Mouse (Mus musculus) heart, adult 2 months (tissue): ENCODE measurements around the gene Sdhaf2. TPM values are rescaled to one million over a fixed set of nuclear protein-coding genes. Genes with fewer than 3 reads are reported as not detected.

Experiments
- DNase-seq, 2 experiments: peaks; one replicate each; pipeline ENCODE4 v3.0.0; 2021
- H3K27ac ChIP-seq: fragments of 200-600 bp; 2 replicates; pipeline ENCODE4 v1.8.1; 2022
- H3K27me3 ChIP-seq: fragments of 200-500 bp; 2 replicates; pipeline ENCODE4 v1.6.1; 2012; ENCODE audit warnings: mild to moderate bottlenecking, low read length, inconsistent platforms, mixed read lengths; ENCODE audit not compliant: control insufficient read depth, insufficient read depth
- H3K36me3 ChIP-seq: fragments of 200-500 bp; 2 replicates; pipeline ENCODE4 v1.6.1; 2012; ENCODE audit warnings: low read length, inconsistent platforms; ENCODE audit not compliant: control insufficient read depth, insufficient read depth
- H3K4me1 ChIP-seq: fragments of 200-500 bp; 2 replicates; pipeline ENCODE4 v1.6.1; 2011; ENCODE audit warnings: low read length; ENCODE audit not compliant: control insufficient read depth, insufficient read depth
- H3K4me3 ChIP-seq: fragments of 200-600 bp; 2 replicates; pipeline ENCODE4 v1.8.1; 2022
- H3K79me2 ChIP-seq: fragments of 200-500 bp; replicated peaks from 2 replicates; pipeline ENCODE4 v1.6.1; 2012; ENCODE audit warnings: mild to moderate bottlenecking, inconsistent platforms, low read length, moderate library complexity, mixed read lengths; ENCODE audit not compliant: control insufficient read depth, insufficient read depth
- H3K9ac ChIP-seq: fragments of 200-500 bp; 2 replicates; pipeline ENCODE4 v1.6.1; 2012; ENCODE audit warnings: low read depth, mild to moderate bottlenecking, control low read depth, inconsistent platforms, low read length, mixed read lengths
- CTCF ChIP-seq: fragments of 200-600 bp; IDR thresholded peaks from 2 replicates; pipeline ENCODE4 v1.8.1; 2022; ENCODE audit warnings: antibody characterized with exemption, mild to moderate bottlenecking, moderate library complexity
- EP300 ChIP-seq: fragments of 200-500 bp; IDR thresholded peaks from 2 replicates; pipeline ENCODE4 v1.6.1; 2011; ENCODE audit warnings: low read depth, low read length, control low read depth; ENCODE audit not compliant: insufficient read depth
- POLR2A ChIP-seq: fragments of 200-500 bp; IDR thresholded peaks from 2 replicates; pipeline ENCODE4 v1.6.1; 2011; ENCODE audit warnings: mild to moderate bottlenecking, low read depth, low read length, control low read depth; ENCODE audit not compliant: insufficient read depth
- WGBS: fragments of 180-500 bp; shearing (Covaris S2); methylation state at CpG from one replicate; pipeline ENCODE4 v1.1.7; 2018; 5-methylcytosine and 5-hydroxymethylcytosine counted together
- intact Hi-C: fragments of 180-260 bp; cut with DNase I; formaldehyde crosslinking; loops from one replicate; pipeline ENCODE4 v1.15.1; 2025
- long read RNA-seq: library from polyadenylated mRNA; stranded (forward); transcript quantifications from one replicate; pipeline ENCODE4 v2.0.0, GENCODE M21; 2021
- polyA plus RNA-seq: library from polyadenylated mRNA; depleted of rRNA; stranded (reverse); fragments of >200 nt; gene quantifications from 2 replicates; pipeline ENCODE4 v1.2.3, GENCODE M21; 2012; rRNA removed
- total RNA-seq, 2 experiments: library from RNA; stranded (reverse); gene quantifications; 2 replicates each; pipeline ENCODE4 v1.2.3; 2021

Gene Sdhaf2
- total RNA-seq (10 to 100 TPM; 65.5 to 77.9 TPM), polyA plus RNA-seq (45.7 and 74.6 TPM in 2 replicates)
- long read RNA-seq, transcript Sdhaf2-201 (4 exons, 2,981 nt) = major isoform, 36 of 46 reads
- long read RNA-seq, partial matches to known transcripts = 1 of 46 reads
- long read RNA-seq, other reads (novel, unspliced or antisense) = 3 of 46 reads

- intact Hi-C loops = loop anchor here (1.0 to 10.0 kb wide), 4 partner anchors 29 to 1479 kb away; partner anchors contain the start of genes Cyb561a3 and Tmem138
- Histone ChIP-seq H3K36me3 (peaks cover 29% of the 10 kb centered on the region), H3K4me3 (peak within 1 kb of the TSS; percentile 87), H3K79me2 (peaks cover 6% of the 10 kb centered on the region; the same call in 1 of the 2 replicates), H3K27ac (peak within 1 kb of the TSS; percentile 99), H3K27me3 (no peaks in the 10 kb centered on the region), H3K9ac (peak within 1 kb of the TSS; percentile 95), H3K4me1 (peaks cover 10% of the 10 kb centered on the region)
- peak; percentile 70 for TF ChIP-seq CTCF
- TF ChIP-seq EP300 = no peak
- under 1% methylated on average over 11 of the region's 11 CpGs for WGBS
- DNase-seq = no peak
These were observed at the start of gene Sdhaf2 for GRCm38 (mm10) chr19:10525910-10526309. Sdhaf2 (minus strand) TSS chr19:10526142.

GRCm38 (mm10) chr19:10569627-10570026, 43.7 kb upstream of the Sdhaf2 start:
- H3K4me1 ChIP-seq = no peaks in the 10 kb centered on the region
- TF ChIP-seq EP300 = no peak
- TF ChIP-seq POLR2A = no peak
- TF ChIP-seq CTCF = no peak
- H3K36me3 ChIP-seq = no peaks in the 10 kb centered on the region
- no peak overlapping the region for H3K27ac ChIP-seq
- H3K79me2 ChIP-seq = no peaks in the 10 kb centered on the region
- H3K9ac ChIP-seq = no peak overlapping the region
- no peaks in the 10 kb centered on the region for H3K27me3 ChIP-seq
- DNase-seq = no peak
- WGBS = 86% methylated on average over 6 of the region's 6 CpGs
- H3K4me3 ChIP-seq = no peak overlapping the region
- intact Hi-C loops = no loop called here

- WGBS = 42% methylated on average over 4 of the region's 4 CpGs
- TF ChIP-seq POLR2A (no peak), EP300 (no peak), CTCF (no peak)
- intact Hi-C loops = no loop called here
These were observed 39.3 kb upstream of the Sdhaf2 start for GRCm38 (mm10) chr19:10565217-10565616.

GRCm38 (mm10) chr19:10564278-10564677, 38.3 kb upstream of the Sdhaf2 start:
- H3K4me3 ChIP-seq = no peak overlapping the region
- no peak overlapping the region for H3K27ac ChIP-seq
- no peaks in the 10 kb centered on the region for H3K27me3 ChIP-seq
- no peak for DNase-seq
- intact Hi-C loops = no loop called here
- TF ChIP-seq CTCF = no peak
- TF ChIP-seq EP300 = no peak
- TF ChIP-seq POLR2A = no peak
- H3K9ac ChIP-seq = no peak overlapping the region
- 74% methylated on average over 6 of the region's 6 CpGs for WGBS
- no peaks in the 10 kb centered on the region for H3K79me2 ChIP-seq
- peaks cover 4% of the 10 kb centered on the region for H3K4me1 ChIP-seq
- no peaks in the 10 kb centered on the region for H3K36me3 ChIP-seq

More at GRCm38 (mm10) chr19:10565217-10565616, 39.3 kb upstream of the Sdhaf2 start:
- Histone ChIP-seq H3K9ac (no peak overlapping the region), H3K27ac (no peak overlapping the region), H3K36me3 (no peaks in the 10 kb centered on the region), H3K27me3 (no peaks in the 10 kb centered on the region), H3K4me3 (no peak overlapping the region), H3K4me1 (peaks cover 4% of the 10 kb centered on the region), H3K79me2 (no peaks in the 10 kb centered on the region)
- no peak for DNase-seq

GRCm38 (mm10) chr19:10562351-10562750, 36.4 kb upstream of the Sdhaf2 start:
- Histone ChIP-seq H3K27ac (peak overlapping the region; percentile 63), H3K79me2 (no peaks in the 10 kb centered on the region), H3K4me1 (peaks cover 4% of the 10 kb centered on the region), H3K9ac (no peak overlapping the region), H3K4me3 (no peak overlapping the region), H3K27me3 (no peaks in the 10 kb centered on the region), H3K36me3 (no peaks in the 10 kb centered on the region)
- 66% methylated on average over 5 of the region's 5 CpGs for WGBS
- TF ChIP-seq POLR2A = no peak
- TF ChIP-seq CTCF = no peak
- no peak for TF ChIP-seq EP300
- no peak for DNase-seq
- intact Hi-C loops = no loop called here

GRCm38 (mm10) chr19:10561558-10562314, 35.8 kb upstream of the Sdhaf2 start:
- peak; percentile 47 to 69 for DNase-seq
- intact Hi-C loops = no loop called here
- no peak for TF ChIP-seq CTCF
- no peak for TF ChIP-seq POLR2A
- no peak for TF ChIP-seq EP300
- Histone ChIP-seq H3K9ac (no peak overlapping the region), H3K27me3 (no peaks in the 10 kb centered on the region), H3K36me3 (no peaks in the 10 kb centered on the region), H3K4me1 (peaks cover 4% of the 10 kb centered on the region), H3K4me3 (no peak overlapping the region), H3K79me2 (no peaks in the 10 kb centered on the region), H3K27ac (peak overlapping the region; percentile 63)
- 28% methylated on average over 6 of the region's 6 CpGs for WGBS
